Mouse (Mus musculus) thymus, adult 2 months (tissue): ENCODE data around the gene Fxyd6.

Source experiments
- CTCF ChIP-seq: fragments of 200-500 bp; IDR thresholded peaks from 2 replicates; pipeline ENCODE4 v1.5.1; 2012; ENCODE audit warnings: mild to moderate bottlenecking, control low read depth, low read length, moderate library complexity, borderline replicate concordance; ENCODE audit not compliant: control insufficient read depth, poor library complexity, insufficient read depth; ENCODE audit errors: extremely low read depth
- POLR2A ChIP-seq: fragments of 200-500 bp; IDR thresholded peaks from 2 replicates; pipeline ENCODE4 v1.6.1; 2012; ENCODE audit warnings: mild to moderate bottlenecking, low read length, control low read depth, moderate library complexity; ENCODE audit not compliant: control insufficient read depth, poor library complexity, insufficient read depth; ENCODE audit errors: extremely low read depth

DNA sequence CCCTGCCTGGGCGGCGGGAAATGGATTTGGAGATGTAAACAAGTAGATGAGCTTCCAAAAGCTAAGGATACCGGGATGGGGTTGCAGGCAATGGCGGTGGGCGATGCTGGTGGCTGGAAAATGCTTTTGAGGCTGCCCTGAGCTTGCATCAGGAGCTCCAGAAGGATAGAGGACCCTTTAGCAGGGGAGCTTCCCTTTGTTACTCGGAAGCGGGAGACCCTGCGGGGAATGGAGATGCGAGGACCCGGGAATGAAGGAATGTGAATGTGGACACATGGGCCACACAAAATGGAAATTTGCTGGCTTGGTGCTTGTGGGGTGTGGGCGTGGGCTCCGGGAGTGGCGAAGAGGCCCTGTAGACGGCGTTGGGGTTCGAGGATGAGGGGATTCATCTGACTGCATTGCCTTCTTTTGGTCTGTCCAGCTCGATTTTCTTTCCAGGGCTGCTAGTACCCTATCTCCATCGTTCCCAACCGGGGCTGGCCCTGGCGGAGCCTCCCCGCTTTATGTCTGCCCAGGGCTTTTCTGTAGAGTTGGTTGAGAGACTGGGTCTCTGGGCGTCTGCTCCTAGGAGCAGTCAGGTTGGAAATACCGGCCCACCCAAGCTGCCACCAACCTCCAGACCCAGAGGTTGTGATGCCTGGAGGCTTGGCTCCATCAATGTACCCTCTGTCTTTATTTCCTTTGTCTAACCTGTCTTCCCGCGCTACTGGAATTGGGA lies 791 bp downstream of the Fxyd6 start:
- TF ChIP-seq CTCF (no peak), POLR2A (no peak)
